Mouse (Mus musculus) activated CD4-positive, CD25-positive, alpha-beta regulatory T cell, adult 9 weeks (primary cell): ENCODE results near the gene Efcab3. TPM values are rescaled to one million over a fixed set of nuclear protein-coding genes. Genes with fewer than 3 reads are reported as not detected.

Source experiments
- polyA plus RNA-seq: library from polyadenylated mRNA; unstranded; fragments of 100-300 nt; shearing (Covaris generic); gene quantifications from one replicate; pipeline ENCODE4 v1.2.1, GENCODE M21; 2017

Gene Efcab3
- polyA plus RNA-seq: not detected

DNA sequence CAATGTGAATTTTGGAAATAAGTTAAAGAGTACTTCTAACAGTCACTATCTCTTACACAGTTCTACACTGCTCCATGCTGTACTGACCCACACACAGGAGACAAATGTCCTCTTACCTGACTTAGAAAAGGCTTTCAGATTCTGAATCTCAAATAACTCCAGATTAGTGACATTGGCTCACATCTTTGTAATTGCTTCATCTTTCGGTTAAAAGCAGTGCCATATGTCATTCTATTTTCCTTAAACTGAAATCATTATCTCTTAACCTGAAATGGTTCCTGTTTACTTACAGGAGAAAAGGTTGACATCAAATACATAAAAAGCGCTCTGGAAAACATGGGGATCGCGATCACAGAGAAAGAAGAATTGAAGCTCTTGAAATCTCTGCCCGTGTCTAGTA is at the start of gene Efcab3:
Efcab3 (plus strand) TSS at position 301 of the 400 bp plus-strand sequence.

DNA sequence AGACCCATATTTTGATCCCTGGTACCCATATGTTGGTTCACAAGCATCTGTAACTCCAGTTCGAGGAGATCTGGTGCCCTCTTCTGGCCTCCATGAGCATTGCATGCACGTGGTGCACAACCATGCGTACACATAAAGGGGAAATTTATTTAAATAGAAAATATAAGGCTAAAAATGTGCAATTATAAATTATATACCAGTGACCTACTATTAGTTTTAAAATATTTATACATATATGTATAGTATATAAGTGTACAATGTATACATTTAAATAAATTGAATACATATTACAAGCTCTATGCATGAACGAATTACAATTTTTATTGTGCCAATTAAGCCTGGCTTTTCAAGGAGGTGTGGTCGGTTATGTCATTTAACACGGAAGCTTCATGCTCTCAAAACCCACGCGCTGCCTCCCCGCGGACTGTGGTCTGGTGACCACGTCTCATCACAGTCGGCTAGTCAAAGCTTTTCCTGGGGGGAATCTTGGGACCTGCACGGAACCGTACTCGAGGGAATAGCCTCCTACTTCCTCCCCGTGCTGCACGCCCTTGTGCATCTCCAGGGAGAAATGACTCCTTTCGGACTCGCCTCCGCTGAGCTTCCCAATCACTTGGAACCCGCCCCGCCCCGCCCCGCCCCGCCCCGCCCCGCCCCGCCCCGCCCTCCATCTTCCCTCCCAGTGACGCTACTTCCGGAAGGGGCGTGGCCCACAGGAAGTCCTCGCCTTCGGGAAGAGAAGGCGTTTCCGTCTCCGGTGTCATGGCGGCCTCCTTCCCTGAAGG is 62.5 kb downstream of the Efcab3 start, which contains the start of gene Mettl2:
Mettl2 (plus strand) TSS at position 691 of the 785 bp plus-strand sequence.

DNA sequence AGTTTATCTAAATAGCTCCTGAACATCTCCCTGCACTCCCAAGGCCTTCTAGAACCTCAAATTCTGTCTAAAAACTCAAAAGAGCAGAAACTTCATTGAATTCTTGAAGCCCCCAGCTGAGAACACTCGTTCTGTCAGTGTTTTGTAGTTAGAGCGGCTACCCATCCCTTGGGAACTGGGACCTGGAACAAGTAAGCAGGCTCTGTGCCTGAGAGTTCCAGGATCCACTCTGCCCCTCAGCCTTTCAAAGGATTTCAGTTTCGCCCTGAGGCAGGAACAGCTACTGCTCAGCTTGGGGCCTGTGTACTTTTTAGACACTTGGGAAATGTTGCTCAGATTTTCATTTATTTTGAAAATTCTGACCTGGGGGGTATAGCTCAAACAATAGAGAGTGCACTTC is 83.2 kb downstream of the Efcab3 start, which contains the start of gene Gm10842:
Gm10842 (plus strand) TSS at position 301 of the 400 bp plus-strand sequence.

Other genes with a start within 250 kb of the Efcab3 start
- gene Mettl2, start 62.8 kb downstream of the Efcab3 start, polyA plus RNA-seq: 22.3 TPM
- not detected for gene Gm10842, start 83.3 kb downstream of the Efcab3 start, polyA plus RNA-seq
- 11.3 TPM for gene Tlk2, start 115.2 kb downstream of the Efcab3 start, polyA plus RNA-seq
- gene Mrc2, start 229.1 kb downstream of the Efcab3 start, polyA plus RNA-seq: not detected